Mouse (Mus musculus) left cerebral cortex, adult 18-20 months (tissue): ENCODE data around the gene Rora. TPM values are rescaled to one million over a fixed set of nuclear protein-coding genes. Genes with fewer than 3 reads are reported as not detected.
A peak's percentile ranks its signal among the peaks of the same experiment; 100 is the strongest.

Source experiments
- DNase-seq, 2 experiments: peaks; one replicate each; pipeline ENCODE4 v3.0.0; 2021 to 2022; ENCODE audit warnings: low spot score in 2 of 2, mixed read lengths in 1 of 2
- total RNA-seq, 2 experiments: library from RNA; stranded (reverse); gene quantifications; 2 replicates each; pipeline ENCODE4 v1.2.3; 2021

Gene Rora
- total RNA-seq, 2 experiments from 2014 or later: 66.0 to 72.4 TPM

DNA sequence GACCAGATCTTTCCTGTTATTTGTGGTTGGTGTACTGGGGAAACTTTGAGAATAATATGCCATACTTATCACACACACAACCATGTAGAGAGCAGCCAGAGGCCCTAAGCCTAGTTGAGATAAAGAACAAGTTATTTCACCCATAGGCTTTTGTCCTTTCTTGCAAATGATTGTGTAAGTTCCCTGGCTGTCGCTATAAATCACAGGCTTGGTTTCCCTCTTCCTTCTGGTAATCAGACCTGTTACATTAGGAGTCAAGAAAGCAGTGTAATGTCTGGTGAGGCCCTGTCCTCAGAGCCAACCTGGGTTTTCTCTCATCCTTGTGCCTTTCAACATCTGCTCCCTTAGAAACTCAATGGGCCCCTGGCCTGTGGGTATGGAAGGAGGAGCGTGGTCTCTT, 222.7 kb downstream of the Rora start:
- no peak for DNase-seq

DNA sequence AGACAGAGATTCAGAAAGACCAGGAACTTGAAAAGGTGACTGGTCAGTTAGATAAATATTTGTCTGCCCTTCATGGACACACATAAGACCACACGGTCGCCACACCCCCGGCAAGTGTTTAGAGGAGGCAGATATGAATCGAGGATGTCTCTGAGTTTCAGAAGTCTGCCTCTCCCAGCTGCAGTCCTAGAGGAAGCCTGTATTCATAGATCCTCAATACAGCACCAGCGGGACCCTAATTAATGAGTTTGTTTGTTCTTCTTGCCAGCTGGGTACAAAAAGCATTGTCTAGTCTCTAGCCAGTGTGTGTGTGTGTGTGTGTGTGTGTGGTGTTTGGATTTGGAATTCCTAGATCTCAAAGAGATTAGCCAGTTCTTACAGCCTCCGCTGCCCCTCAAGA, 228.3 kb downstream of the Rora start:
- DNase-seq: no peak

DNA sequence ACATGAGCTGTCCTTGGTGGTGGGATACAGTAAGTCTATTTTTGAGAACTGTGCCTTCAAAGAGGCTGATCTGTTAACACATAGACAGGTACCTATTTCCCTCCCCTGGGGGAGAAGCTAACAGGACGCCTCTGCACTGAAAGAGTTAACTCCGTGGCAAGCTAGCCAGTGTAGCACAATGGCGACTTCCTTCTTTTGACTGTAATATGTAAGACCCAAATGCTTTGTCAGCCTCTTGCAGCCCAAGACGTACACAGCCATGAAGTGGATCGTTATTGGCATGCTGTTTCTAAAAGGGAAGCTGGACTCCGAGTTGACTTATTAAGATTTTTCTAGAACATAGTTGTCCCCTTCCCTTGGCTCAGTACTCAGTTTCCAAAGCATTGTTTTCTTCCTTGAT, 229.4 kb downstream of the Rora start:
- no peak for DNase-seq

DNA sequence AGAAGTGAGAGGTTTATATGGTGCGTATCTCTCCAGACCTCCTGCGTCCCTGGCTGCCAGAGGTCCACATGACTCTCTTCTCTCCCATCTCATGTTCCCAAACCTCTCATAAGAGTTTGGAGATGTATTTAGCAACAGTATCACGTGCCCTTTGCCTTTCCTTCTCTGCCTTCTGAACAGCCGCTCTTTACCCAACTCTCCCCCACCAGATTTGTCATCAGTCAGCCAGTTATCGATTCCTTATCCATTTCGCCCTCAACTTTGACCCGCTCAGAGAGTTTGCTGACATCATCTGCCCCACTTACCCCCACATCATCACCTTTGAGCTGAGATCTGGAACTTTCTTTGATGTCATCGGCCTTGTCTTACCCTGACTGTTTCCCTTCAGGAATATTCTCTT, 230.1 kb downstream of the Rora start:
- no peak for DNase-seq

DNA sequence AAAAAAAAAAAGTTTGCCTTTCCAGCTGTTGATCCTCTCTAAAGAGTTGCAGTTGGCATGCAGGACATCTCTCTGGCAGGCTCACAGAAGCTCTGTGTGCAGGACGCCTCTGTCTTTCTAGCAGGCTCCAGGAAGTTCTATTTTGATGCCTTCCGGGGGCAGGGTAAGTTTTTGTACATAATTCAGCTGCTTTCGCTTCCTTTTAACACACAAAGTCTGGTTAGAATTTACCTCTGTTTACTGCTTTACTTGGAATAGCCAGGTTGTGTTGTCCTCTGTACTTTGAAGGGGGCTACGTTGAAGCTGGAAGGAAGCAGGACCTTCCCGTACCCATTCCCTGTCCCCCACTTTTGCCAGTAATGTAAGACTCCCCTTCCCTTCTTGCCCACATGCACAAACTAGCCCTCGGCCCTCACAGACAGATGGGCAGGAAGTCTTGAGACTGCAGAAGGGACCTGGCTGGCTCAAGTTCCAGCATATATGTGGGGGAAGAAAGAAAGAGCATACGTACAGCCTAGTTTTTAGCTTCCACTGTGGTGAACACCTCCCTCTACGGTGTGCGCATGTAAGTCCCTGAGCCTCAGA, 231.0 kb downstream of the Rora start:
- peak; percentile 52 to 67 for DNase-seq

DNA sequence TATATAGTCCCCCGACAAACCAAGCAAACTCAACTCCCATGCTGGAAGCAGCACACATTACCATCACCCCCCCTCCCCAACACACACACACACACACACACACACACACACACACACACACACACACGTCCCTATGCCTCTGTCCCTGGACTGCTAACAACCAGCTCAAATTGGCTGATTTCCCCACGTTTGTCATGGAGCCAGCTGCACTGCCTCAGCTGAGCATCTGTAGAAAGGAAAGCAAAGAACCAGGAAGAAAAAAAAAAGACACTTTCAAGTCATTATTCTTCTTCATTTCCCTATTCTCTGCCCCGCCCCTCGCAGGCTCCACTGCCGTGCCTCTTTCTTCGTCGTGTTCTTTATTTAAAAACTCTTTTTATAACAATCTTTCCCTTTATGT, 235.1 kb downstream of the Rora start:
- peak in 1 of 2 experiments; percentile 20 for DNase-seq

DNA sequence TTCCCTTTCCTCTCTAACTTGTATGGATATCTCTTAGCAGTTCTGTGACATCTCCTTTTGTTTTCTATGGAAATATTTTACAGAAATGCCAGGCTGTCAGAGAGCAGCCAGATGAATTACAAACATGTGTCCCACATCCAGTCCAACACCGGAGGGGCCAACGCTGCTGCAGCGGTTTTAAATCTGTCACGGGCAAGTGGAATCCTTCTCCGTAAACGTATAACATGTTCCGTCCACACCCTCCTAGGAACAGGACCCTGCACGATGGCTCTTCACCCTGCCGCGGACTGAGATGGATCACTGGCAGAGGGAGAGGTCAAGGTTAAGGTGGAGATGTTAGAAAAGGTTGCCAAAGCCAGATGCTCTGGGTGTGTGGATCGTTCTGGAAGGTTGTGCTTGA, 237.8 kb downstream of the Rora start:
- no peak for DNase-seq

DNA sequence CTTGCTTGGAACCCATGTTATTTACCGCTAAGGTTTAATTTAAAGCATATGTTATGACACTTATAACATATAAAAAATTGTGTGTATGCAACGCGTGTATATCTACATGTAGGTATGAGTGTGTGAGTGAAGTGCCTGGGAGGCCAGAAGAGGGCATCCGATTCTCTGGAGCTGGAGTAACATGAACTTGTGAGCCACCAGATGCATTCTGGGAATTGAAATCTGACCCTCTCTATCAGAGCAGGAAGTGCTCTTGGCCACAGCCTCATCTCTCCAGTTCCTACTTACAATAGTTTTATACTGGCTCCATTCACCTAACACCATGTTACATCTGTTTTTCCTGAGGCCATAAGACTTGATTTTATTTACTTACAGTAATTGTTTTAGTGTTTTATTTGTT, 238.8 kb downstream of the Rora start:
- DNase-seq: no peak

DNA sequence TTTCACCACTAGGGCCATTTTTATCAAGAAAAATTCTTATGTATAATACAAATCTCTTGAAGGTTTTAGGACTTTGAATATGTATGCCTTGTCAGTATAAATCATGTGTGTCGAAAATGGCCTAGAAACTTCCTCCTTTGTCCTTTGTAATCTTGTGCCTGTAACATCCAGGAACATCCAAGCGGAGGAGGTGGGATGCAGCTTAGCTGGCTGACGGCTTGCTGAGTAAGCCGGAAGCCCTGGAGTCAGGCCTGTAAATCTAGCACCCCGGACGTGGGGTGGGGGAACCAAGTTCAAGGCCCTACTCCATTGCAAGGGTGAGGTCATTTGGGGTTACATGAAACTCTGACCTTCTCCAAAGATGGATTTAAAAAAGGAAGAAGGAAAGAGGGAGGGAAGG, 239.3 kb downstream of the Rora start:
- DNase-seq: no peak

DNA sequence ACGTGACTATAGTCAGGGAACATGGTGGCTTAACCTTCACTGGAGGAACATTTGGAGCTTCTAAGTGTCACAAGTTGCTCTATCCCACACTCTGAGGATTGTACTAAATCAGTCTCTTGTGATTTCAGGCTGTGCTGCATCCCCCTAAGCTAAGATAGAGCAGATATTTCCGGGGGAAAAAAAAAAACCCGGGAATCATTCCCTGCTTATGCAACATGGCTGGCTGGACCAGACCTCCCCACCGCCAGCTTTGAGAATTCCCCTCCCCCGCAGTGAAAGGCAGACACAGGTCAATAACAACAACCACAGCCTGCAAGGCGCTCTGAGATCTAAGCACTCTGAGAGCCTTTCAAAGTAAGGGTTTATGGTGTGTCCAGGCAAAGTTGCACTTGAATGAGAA, 244.7 kb downstream of the Rora start:
- no peak for DNase-seq

DNA sequence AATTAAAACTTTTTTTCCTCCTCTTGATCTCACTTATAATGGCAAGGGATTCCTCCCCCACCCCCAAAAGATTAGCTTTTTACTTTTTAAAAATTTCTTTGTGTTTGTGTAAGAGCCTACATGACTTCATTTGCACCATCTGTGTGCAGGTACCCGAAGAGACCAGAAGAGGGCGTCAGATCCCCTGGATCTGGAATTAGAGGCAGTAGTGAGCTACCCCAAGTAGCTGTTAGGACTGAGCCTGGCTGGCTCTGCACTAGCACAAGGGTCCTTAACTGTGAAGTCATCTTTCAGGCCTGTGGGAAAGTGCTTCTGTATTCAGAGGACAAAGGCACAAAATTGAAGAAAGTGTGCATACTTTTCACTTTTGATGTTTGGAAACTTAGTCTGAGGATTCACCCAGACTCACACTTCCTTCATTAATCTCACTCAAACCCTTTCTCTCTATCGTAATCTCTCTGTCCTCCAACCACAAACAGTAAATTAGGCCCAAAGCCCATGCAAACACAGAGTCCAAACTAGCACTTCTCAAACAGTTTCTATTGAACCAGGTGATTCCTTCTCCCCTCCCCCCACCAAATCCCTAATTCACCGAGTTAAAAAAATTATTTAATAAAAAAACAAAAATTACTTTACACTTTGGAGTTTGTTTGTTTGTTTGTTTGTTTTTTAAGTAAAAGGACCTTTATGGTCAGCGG, 246.1 kb downstream of the Rora start:
- DNase-seq: no peak

DNA sequence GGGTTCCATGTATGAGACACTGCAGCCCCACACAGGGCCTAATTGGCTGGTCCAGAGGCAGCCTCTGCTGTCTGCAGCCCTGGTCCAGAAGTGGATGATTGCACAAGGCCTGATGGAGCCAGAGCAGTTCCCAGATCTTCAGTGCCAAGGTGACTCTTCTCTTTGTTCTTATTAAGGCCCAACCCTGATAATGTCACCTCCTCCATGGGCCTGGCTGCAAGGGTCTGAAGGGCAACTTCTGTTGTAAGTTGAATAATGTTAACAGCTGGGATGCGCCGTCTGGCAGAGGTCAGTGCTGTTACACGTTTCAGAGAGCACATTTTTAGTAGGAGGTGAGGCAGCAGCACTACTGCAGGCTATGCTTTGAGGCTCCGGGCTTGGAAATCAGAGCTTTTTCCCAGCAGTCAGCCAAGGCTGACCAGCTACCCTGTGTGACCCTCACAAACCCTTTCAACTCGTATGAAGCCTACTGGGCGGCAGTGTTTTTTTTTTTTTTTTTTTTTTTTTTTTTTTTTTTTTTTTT, 252.8 kb downstream of the Rora start:
- DNase-seq: no peak

DNA sequence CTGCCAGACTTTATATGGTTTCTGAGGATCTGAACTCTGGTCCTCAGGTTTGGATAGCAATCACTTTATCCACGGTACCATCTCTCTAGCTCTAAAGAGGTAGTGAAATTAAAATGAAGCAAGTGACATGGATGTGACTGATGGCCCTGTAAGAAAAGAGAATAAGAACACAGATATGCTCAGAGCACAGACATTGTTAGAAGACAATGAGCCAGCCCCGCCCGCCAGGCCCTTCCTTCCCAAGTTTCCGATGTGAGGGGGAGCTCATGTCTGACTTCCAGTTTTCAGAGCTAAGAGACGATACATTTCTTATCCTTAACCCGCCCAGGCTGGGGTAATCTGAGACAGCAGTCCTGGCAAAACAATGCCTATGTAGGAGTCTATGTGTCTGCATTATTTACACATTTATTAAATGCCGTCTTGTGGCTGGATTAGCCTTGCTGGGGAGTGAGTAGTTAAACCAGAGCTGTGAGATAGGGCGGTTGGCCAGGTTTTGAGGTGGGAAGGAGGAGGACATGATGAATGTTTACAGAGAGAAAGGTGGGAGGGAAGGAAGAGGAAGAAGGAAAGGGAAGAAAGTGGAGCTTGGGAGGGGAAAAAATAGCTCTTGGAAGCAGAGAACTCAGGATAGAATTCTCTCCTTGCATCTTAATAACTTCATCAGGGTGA, 259.0 kb downstream of the Rora start:
- DNase-seq: peak; percentile 45 to 55

DNA sequence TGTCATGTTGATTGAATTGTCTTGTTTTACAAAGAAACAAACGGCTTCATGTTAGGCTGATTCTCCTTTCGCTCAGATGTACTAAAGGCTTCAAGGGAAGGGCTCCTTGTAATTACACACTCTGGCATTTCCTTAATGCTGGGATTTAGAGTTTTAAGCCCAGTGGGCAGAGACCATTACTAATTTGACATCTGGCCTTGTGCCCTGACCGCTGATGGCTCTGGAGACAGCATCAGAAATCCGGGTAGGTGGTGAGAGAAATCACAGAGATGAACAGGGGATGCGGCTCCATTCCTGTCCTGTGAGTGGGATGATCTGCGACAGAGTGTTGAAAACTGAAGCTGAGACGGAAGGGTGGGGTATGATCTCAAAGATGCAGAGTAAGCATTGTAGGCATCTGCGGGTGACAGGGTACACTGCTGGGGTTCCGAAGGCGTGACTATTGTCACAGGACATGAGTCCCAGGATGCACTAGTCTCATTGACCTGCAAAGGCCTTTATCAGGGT, 259.7 kb downstream of the Rora start:
- DNase-seq: peak; percentile 18 to 44

DNA sequence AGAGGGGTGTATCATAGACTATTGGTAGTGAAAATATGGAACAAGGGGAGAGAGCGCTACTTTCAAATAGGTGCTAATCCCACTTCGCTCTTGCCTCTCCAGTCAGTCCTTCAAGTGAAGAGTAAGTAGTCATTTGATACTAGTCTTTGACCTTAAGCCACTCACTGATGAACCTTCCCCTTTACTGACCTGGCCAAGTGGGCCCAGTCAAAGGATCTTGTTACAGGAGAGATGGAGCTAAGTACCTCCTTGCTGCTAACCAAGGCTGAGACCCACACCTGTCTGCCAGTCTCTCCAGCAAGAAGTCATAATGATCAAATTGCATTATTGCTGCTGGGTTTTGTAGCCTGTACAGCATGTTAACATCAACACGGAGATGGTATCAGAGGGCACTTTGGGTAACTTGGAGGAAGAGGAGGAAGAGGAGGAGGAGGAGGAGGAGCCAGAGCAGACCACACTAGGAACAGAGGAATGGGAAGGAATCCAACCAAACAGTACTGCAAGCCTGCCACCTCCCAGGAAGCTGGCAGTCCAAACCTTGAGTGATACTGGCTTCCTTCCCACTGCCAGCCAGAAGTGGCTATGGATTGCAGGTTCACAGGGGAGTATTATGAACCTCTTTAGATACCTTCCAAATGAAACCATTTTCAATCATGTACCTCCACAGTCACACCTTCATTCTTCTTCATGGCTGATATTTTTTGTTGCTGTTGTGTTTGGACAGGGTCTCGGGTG, 261.1 kb downstream of the Rora start:
- no peak for DNase-seq

DNA sequence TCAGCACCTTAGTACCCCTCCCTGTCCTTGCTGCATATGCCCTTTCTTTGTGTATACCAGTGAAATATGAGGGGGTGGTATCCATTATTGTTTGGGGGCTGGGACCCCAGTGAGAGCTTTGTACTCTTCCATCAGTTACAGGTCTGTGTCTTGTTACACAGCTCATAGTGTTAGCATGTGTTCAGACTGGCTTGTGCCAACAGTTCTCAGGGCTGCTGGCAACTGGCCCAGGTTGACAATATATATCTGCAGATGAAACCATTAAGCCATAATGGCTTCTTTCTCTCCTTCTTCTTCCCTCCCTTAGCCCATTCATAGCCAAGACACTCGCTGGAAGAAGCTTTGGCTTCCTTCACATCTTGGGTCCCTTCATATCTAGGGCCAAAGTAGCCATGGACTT, 263.2 kb downstream of the Rora start:
- DNase-seq: no peak

DNA sequence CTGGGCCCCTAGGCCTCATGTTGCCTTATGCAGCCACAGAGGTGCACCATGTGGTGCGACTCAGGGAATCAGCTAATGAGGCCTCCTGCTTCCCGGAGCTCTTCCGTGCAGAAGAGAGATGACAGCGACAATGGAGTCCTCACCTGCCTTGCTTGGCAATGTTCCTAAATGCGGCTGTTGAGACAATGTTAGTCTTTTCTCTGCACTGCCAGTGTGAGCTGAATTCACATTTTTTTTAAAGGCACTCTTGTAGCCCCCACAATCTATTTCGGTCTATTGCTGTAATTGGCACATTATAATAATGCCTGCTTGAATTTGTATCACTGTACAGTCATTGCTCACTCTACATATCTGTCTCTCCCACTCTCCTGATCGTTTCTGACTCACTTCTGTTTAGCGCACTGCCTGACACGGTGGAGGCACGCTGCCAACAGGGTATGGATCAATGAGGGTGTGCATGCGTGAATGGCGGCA, 269.6 kb downstream of the Rora start:
- no peak for DNase-seq

DNA sequence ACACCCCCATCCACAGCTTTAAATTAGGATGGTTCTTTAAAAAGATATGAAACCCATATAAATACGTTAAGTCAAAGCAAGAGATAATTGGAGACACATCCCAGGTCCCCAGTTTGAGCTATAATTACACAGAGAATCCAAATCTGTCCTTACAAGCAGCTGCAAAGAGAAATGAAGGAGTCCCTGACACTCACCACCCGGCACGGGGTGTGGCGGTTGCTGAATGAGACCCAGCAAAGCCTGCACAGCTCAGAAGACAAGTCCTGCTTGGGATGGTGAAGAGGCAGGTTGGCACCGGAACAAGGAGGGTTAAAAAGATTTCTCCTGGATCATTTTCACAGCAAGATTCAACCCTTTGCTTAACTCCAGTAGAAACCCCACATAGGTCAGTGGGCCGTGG, 272.8 kb downstream of the Rora start:
- peak in 1 of 2 experiments; percentile 34 for DNase-seq

DNA sequence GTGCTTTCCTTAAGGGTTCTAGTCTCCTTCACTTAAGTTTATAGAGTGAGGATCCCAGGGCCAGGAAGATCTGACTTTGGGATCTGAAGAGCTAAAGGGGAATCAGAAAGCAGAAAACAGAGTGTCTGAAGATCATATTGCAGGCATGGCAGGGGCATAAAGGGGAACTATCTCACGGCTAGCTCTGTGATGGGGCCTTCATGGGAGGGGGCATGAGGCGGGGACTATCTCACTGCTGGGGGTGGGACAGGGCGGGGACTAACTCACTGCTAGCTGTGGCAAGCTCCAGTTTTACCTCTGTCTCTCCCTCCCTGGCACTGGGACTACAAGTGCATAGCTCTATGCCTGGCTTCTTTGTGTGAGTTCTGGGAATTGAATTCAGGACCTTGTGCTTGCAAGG, 279.6 kb downstream of the Rora start:
- no peak for DNase-seq

DNA sequence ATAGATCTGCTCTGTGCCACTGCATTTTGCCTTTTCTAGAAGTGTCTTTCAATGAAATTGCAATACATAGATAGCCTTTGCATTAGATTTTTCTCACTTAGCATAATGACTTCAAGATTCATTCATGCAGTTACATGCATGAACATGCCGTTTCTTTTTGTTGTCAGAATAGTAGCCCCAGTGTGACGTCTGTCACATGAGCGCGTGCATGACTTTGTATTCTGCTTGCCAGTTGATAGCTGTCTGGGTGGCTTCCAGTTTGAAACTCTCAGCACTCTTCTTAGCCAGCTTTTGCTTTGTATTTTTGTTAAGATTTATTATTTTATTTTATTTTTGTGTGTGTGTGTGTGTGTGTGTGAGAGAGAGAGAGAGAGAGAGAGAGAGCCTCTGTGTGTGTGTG, 280.7 kb downstream of the Rora start:
- no peak for DNase-seq

DNA sequence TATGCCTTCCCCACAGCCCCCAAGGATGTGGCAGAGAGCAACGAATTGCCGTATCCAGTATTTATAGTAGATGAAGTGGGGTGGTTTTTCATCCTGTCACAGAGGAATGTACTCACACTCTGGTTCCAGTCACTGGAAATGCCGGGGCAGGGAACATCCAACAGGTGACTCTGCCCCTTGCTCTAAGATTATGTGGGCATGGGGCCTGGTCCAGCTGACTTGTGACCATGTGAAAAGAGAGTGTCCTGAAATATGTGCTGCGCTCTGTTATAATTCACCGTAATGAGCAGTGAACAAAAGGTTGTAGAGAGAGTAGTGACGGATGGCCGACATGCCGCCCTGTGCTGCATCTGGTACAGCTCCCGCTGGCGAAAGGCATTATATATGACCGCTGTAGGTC, 282.0 kb downstream of the Rora start:
- no peak for DNase-seq
